Mouse (Mus musculus) heart, adult 9 months (tissue): ENCODE data around the gene Fgfr2.

Experiments used
- DNase-seq, 2 experiments: peaks; one replicate each; pipeline ENCODE4 v3.0.0; 2022; ENCODE audit warnings: low spot score in 2 of 2

Fgfr2 gene

GRCm38 (mm10) chr7:133041784-133042183, 81.4 kb downstream of the Fgfr2 start:
- no peak for DNase-seq

- DNase-seq = no peak
Measured at GRCm38 (mm10) chr7:133040688-133041345, 82.3 kb downstream of the Fgfr2 start.

GRCm38 (mm10) chr7:133039556-133040255, 83.4 kb downstream of the Fgfr2 start:
- DNase-seq = no peak

- peak; percentile 35 to 52 for DNase-seq
Measured at GRCm38 (mm10) chr7:133037618-133038017, 85.5 kb downstream of the Fgfr2 start.

GRCm38 (mm10) chr7:133037217-133037616, 85.9 kb downstream of the Fgfr2 start:
- DNase-seq = peak; percentile 60 to 66

- no peak for DNase-seq
Measured at GRCm38 (mm10) chr7:133035901-133036300, 87.2 kb downstream of the Fgfr2 start.

- peak; percentile 64 to 69 for DNase-seq
Measured at GRCm38 (mm10) chr7:133032589-133033203, 90.5 kb downstream of the Fgfr2 start.

- no peak for DNase-seq
Measured at GRCm38 (mm10) chr7:133029496-133030047, 93.6 kb downstream of the Fgfr2 start.

- DNase-seq = no peak
Measured at GRCm38 (mm10) chr7:133029004-133029403, 94.1 kb downstream of the Fgfr2 start.

- DNase-seq = no peak
Measured at GRCm38 (mm10) chr7:133027930-133028329, 95.2 kb downstream of the Fgfr2 start.

GRCm38 (mm10) chr7:133024694-133025093, 98.5 kb downstream of the Fgfr2 start:
- no peak for DNase-seq

GRCm38 (mm10) chr7:133019481-133020020, 103.6 kb downstream of the Fgfr2 start:
- DNase-seq = no peak

- no peak for DNase-seq
Measured at GRCm38 (mm10) chr7:133018961-133019360, 104.2 kb downstream of the Fgfr2 start.

GRCm38 (mm10) chr7:133015416-133016070, 107.6 kb downstream of the Fgfr2 start:
- DNase-seq = peak in 1 of 2 experiments; percentile 36

- DNase-seq = no peak
Measured at GRCm38 (mm10) chr7:133014631-133015030, 108.5 kb downstream of the Fgfr2 start.

- no peak for DNase-seq
Measured at GRCm38 (mm10) chr7:133013923-133014322, 109.2 kb downstream of the Fgfr2 start.

GRCm38 (mm10) chr7:133012637-133013366, 110.3 kb downstream of the Fgfr2 start:
- no peak for DNase-seq

- no peak for DNase-seq
Measured at GRCm38 (mm10) chr7:133011611-133012010, 111.5 kb downstream of the Fgfr2 start.

GRCm38 (mm10) chr7:133011191-133011590, 112.0 kb downstream of the Fgfr2 start:
- DNase-seq = no peak

GRCm38 (mm10) chr7:133010477-133010876, 112.7 kb downstream of the Fgfr2 start:
- no peak for DNase-seq

GRCm38 (mm10) chr7:133009676-133010075, 113.5 kb downstream of the Fgfr2 start:
- no peak for DNase-seq
